Mouse (Mus musculus): ENCODE results near the gene Rdh16f1.
"Not testable (repeated sequence)": the region's sequence is repeated elsewhere in the genome, so short reads cannot be mapped to it uniquely, and the experiment has no call there.

The Rdh16f1 gene

DNA sequence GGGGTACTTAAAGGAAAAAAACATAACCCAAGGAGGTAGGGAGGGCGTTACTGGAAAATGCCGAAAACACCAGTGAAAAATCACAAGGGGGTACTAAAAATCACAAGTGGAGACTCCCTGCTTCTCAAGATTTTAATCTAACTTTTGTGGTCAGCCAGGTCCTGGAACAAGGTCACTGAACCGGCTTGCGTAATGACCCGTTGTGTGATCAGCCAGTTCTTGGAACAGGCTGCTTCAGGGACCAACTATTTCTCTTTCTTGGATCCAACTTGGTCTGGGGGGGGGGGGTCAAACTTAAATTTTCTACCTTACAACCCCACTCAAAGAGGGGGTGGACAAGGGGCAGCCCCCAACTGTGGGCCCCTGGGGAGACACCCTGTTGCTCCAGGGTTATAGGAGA is 78.2 kb downstream of the Rdh16f1 start:
- DNase-seq, result not testable (repeated sequence)

DNA sequence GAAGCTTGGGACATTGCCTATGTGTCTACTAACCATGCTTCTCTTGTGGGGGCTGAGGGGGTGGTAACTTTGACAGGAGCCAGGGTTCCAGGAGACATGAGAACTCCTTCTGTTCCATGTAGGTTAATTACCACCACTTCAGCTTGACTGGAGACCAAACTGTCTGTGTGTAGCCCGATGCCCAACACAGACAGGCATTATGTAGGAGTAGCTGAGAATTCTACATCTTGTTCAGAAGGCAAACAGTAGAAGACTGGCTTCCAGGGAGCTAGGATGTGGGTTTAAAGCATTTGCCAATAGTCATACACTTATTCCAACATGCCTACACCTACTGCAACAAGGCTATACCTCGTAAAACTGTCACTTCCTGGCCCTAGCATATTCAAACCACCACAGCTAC is 79.0 kb downstream of the Rdh16f1 start:
- DNase-seq, result no peak

- DNase-seq, result no peak
These were observed 81.2 kb downstream of the Rdh16f1 start for GRCm38 (mm10) chr10:127840776-127841175.

All from kidney, postnatal 14 days (tissue).